Mouse (Mus musculus) brain, adult 10 weeks (tissue): ENCODE results near the gene 4930558C23Rik. TPM values are rescaled to one million over a fixed set of nuclear protein-coding genes. Genes with fewer than 3 reads are reported as not detected.

Source experiments
- polyA plus RNA-seq: library from polyadenylated mRNA; stranded (reverse); fragments of 350-450 nt; fragmentation: Illumina TruSeq; extraction: RNeasy Lipid Tissue Mini Kit (QIAGEN cat#74804); gene quantifications from one replicate; pipeline ENCODE4 v1.2.3, GENCODE M21; 2015; ENCODE audit warnings: low read depth, low replicate concordance

Gene 4930558C23Rik
- polyA plus RNA-seq, result not detected

DNA sequence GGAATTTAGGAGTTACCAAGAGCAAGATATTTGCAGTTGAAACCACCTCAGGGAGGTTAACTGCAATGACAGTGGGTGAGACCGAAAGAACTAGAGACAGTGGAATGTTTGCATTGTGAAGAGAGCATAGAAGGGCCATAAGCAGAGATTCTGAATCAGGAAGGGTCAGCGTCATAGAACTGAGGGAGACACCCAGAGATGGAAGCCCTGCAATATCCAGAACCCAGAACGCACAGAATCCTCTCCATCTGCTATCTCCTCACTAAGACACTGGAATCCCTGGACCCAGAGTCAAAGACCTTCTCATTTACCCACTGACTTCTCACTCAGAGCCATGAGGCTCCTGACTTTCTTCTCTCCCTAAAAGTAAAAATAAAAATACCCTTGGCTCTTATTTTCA lies at the start of gene 4930558C23Rik:
Gene 4930558C23Rik (minus strand): TSS at position 101 of the 400 bp plus-strand sequence.

DNA sequence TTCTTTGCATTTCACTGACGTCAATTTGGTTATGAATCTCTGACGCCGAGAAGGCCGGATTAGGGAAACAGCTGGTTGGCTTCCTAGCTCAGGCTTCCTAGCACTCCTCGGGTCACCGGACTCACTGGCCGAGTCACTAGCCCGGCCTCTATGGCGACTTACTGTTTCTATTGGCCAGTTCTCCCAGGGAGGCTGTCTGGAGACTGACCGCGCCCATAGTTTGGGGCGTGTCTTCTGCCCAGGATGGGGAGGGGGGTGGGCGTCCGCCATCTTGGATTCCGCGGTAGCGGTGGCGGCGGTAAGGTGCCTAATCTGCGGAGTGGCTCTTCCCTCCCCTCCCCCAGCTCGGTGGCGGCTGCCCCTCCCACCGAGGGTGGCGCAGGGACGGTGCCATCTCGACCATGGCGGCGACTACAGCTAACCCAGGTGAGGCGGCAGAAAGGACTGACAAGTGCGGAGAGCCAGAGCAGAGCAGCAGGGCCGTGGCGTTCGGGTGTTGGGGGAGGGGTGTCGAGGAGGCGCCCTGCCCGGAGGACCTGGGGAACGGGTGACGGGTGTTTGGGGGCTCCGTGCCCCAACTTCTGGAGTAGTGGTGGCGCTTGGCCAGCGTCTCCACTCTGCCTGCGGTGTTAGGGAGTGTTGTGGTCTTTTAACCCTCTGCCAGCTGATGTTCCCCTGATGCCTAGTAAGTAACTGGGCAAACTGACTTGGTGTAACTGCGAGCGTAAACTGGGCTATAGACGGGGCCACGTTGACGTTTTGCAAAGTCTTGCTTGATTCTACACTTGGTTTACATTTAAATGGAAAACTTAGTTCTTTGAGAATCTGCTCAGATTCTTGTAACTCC lies 31.7 kb upstream of the 4930558C23Rik start, which contains the start of gene Arnt:
Gene Arnt (plus strand): TSS at position 253 of the 847 bp plus-strand sequence.

DNA sequence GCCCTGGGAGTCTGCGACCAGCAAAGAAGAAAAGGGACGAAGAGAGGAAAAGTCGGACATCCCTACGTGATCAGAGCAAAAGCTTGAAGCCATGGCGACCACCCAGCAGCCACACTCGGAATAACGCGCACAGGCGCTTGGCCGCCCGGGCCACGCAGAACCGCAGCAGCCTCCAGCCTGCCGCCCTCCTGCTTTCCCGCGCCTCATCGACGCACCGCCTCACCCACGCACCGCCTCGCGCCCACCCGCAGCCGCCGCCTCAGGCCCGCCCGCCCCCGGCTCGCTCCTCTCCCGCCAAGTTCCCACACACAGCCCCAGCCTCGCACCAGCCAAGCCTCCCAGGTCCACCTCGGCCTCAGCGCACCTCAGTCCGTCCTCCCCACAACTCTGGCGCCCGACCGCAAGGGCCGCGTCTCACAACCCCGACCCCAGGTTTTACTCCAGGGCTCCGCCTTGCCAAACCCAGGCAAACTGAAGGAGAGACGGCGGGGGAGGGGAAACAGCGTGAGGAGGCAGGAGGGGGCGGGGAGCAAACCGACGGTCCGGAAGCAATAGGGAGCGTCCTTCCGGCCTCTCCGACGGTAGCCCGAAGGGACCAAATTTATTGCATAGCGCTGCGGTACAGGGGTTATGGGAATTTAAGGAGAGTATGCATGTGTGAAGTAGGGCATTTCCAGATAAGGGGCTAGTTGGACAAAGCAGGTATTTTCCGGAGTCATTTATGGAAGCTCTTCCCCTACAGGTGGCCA lies 45.8 kb downstream of the 4930558C23Rik start, which contains the start of gene Setdb1:
Gene Setdb1 (minus strand): TSS at position 502 of the 749 bp plus-strand sequence.

Other genes starting within 250 kb of the 4930558C23Rik start
- gene Sema6c, start 242.4 kb downstream of the 4930558C23Rik start, polyA plus RNA-seq, result 14.4 TPM
- gene Gabpb2, start 184.9 kb downstream of the 4930558C23Rik start, polyA plus RNA-seq, result 7.1 TPM
- 68.9 TPM for gene Cdc42se1, start 174.1 kb downstream of the 4930558C23Rik start, polyA plus RNA-seq
- 414 TPM for gene Mllt11, start 170.7 kb downstream of the 4930558C23Rik start, polyA plus RNA-seq
- gene Gm128, start 161.2 kb downstream of the 4930558C23Rik start, polyA plus RNA-seq, result 0.30 TPM
- gene Bnipl, start 151.6 kb downstream of the 4930558C23Rik start, polyA plus RNA-seq, result not detected
- gene Mindy1, start 121.5 kb downstream of the 4930558C23Rik start, polyA plus RNA-seq, result 26.8 TPM
- gene Prune1, start 120.8 kb downstream of the 4930558C23Rik start, polyA plus RNA-seq, result 23.6 TPM
- gene Anxa9, start 95.7 kb downstream of the 4930558C23Rik start, polyA plus RNA-seq, result 0.73 TPM
- gene Cers2, start 88.0 kb downstream of the 4930558C23Rik start, polyA plus RNA-seq, result 101 TPM
- 22.1 TPM for gene Setdb1, start 45.6 kb downstream of the 4930558C23Rik start, polyA plus RNA-seq
- 29.8 TPM for gene Arnt, start 31.5 kb upstream of the 4930558C23Rik start, polyA plus RNA-seq
- 6.2 TPM for gene Ctsk, start 96.4 kb upstream of the 4930558C23Rik start, polyA plus RNA-seq
- gene Ctss, start 123.9 kb upstream of the 4930558C23Rik start, polyA plus RNA-seq, result 136 TPM
- gene Hormad1, start 156.8 kb upstream of the 4930558C23Rik start, polyA plus RNA-seq, result not detected
- gene Golph3l, start 186.1 kb upstream of the 4930558C23Rik start, polyA plus RNA-seq, result 20.4 TPM
- gene Ensa, start 222.2 kb upstream of the 4930558C23Rik start, polyA plus RNA-seq, result 489 TPM